In genomic region chr9:121858153-121858488, GRCm38 (mm10) we compare ENCODE assay signal across 8 mouse cellular contexts. TPM values are rescaled to one million over a fixed set of nuclear protein-coding genes. Genes with fewer than 3 reads are reported as not detected.
DNase-seq lines count a peak whose midpoint lies in the region; ATAC-seq lines count a peak whose summit lies in the region.

Gene Higd1a (minus strand): TSS chr9:121858362.

- DNase-seq in kidney, postnatal 14 days: no peak
- no peak for DNase-seq in adrenal gland, postnatal 36 days
- no peak for DNase-seq in gastrocnemius, postnatal 4 days (ENCODE audit: low spot score in 2 of 2)
- DNase-seq in large intestine, adult 2 months (ENCODE audit: low read depth, low spot score): no peak
- DNase-seq in cerebellum, adult 11 months: no peak
- DNase-seq in embryo, embryonic 10.5 days (ENCODE audit: low spot score): no peak

- H3K9ac ChIP-seq in kidney, embryonic 16.5 days (replicated peaks; ENCODE audit: low read length): peak within 1 kb of the TSS; percentile 86
- H3K9ac ChIP-seq in midbrain, embryonic 12.5 days (replicated peaks): peak within 1 kb of the TSS; percentile 82

- peak within 1 kb of the TSS; percentile 98 for H3K27ac ChIP-seq in kidney, embryonic 16.5 days (ENCODE audit: low read length)
- H3K27ac ChIP-seq in midbrain, embryonic 12.5 days (replicated peaks): peak within 1 kb of the TSS; percentile 96

- peak within 1 kb of the TSS; percentile 81 for H3K4me3 ChIP-seq in kidney, embryonic 16.5 days (ENCODE audit: low read length)
- peak within 1 kb of the TSS; percentile 84 for H3K4me3 ChIP-seq in midbrain, embryonic 12.5 days

- WGBS in kidney, embryonic 16.5 days: 14% methylated on average over 6 of the region's 6 CpGs
- WGBS in large intestine, adult 2 months: 2% methylated on average over 6 of the region's 6 CpGs
- WGBS in midbrain, embryonic 12.5 days: 15% methylated on average over 6 of the region's 6 CpGs

- ATAC-seq in kidney, embryonic 16.5 days (ENCODE audit: low FRiP score, low TSS enrichment): no peak
- no peak for ATAC-seq in midbrain, embryonic 12.5 days (ENCODE audit: low FRiP score, low read depth)

- H3K9me3 ChIP-seq in kidney, embryonic 16.5 days (ENCODE audit: low read length): no peaks in the 10 kb centered on the region
- no peaks in the 10 kb centered on the region for H3K9me3 ChIP-seq in midbrain, embryonic 12.5 days

- no peaks in the 10 kb centered on the region for H3K27me3 ChIP-seq in kidney, embryonic 16.5 days (ENCODE audit: insufficient read depth, low read length)
- no peaks in the 10 kb centered on the region for H3K27me3 ChIP-seq in midbrain, embryonic 12.5 days

- H3K4me2 ChIP-seq in kidney, embryonic 16.5 days (replicated peaks; ENCODE audit: low read depth, low read length): peak within 1 kb of the TSS; percentile 75
- H3K4me2 ChIP-seq in midbrain, embryonic 12.5 days (replicated peaks): peak within 1 kb of the TSS; percentile 71

- H3K36me3 ChIP-seq in kidney, embryonic 16.5 days (ENCODE audit: insufficient read depth, low read length): peaks cover 2% of the 10 kb centered on the region; the same call in 1 of the 2 replicates
- no peaks in the 10 kb centered on the region for H3K36me3 ChIP-seq in midbrain, embryonic 12.5 days

- H3K4me1 ChIP-seq in kidney, embryonic 16.5 days (ENCODE audit: insufficient read depth, low read length): peaks cover 5% of the 10 kb centered on the region
- H3K4me1 ChIP-seq in midbrain, embryonic 12.5 days: peaks cover 9% of the 10 kb centered on the region

RNA-seq across cellular contexts. Expression of gene Higd1a, which starts in this region (rescaled TPM):
- polyA plus RNA-seq in kidney, embryonic 16.5 days (2015; fragmentation: Nextera tagmentation; extraction: Ambion mirVana): 120 and 142 TPM in 2 replicates
- total RNA-seq in adrenal gland, postnatal 36 days (2021): 100 to 1,000 TPM in 1 of 2 experiments, 10 to 100 TPM in 1; 80.9 to 105 TPM
- total RNA-seq in gastrocnemius, postnatal 4 days (2021): 10 to 100 TPM; 61.4 to 67.0 TPM
- polyA plus RNA-seq in large intestine, adult 2 months (2012; rRNA removed): 18.4 and 29.0 TPM in 2 replicates
- polyA plus RNA-seq in midbrain, embryonic 12.5 days (2016; fragmentation: Nextera tagmentation; extraction: Ambion mirVana): 142 TPM in 2 replicates
